8 mouse cellular contexts compared by ENCODE assay signal in genomic region chr11:102893015-102893651, GRCm38 (mm10). TPM values are rescaled to one million over a fixed set of nuclear protein-coding genes. Genes with fewer than 3 reads are reported as not detected.
DNase-seq lines count a peak whose midpoint lies in the region; ATAC-seq and TF ChIP-seq lines count a peak whose summit lies in the region.

No protein-coding gene starts in this region.

- H3K4me3 ChIP-seq in G1E (ENCODE audit: low read depth, low read length), result no peak overlapping the region; the same call in 1 of the 2 replicates
- H3K4me3 ChIP-seq in heart, postnatal 0 days (ENCODE audit: low read depth, low read length), result peak overlapping the region; percentile 30

- H3K4me1 ChIP-seq in G1E (ENCODE audit: insufficient read depth, low read depth, low read length), result peaks cover 27% of the 10 kb centered on the region
- 0 out of 2 replicates have a peak, but pooled peaks cover 3% of the 10 kb centered on the region for H3K4me1 ChIP-seq in heart, postnatal 0 days (ENCODE audit: control insufficient read depth, insufficient read depth)

- TF ChIP-seq EP300 in heart, postnatal 0 days (IDR thresholded peaks at IDR 0.05; ENCODE audit: low read depth), result no peak

- no peak for ATAC-seq in G1E (ENCODE audit: extremely low read depth, insufficient number of reproducible peaks, low FRiP score, poor library complexity, severe bottlenecking)
- ATAC-seq in erythroid progenitor cell, adult 5-6 weeks (replicated peaks; ENCODE audit: low FRiP score, poor library complexity, severe bottlenecking), result peak; percentile 81
- ATAC-seq in heart, postnatal 0 days (ENCODE audit: insufficient read depth, low read depth), result peak; percentile 48; the same call in 1 of the 2 replicates

- H3K27ac ChIP-seq in heart, postnatal 0 days (ENCODE audit: low read depth), result no peak overlapping the region

- 0 out of 2 replicates have a peak overlapping the region, but pooled peaks have one; percentile 30 for H3K9ac ChIP-seq in heart, postnatal 0 days (replicated peaks; ENCODE audit: low read depth, low read length)

- TF ChIP-seq CTCF in G1E (IDR thresholded peaks at IDR 0.05; ENCODE audit: low read depth, low read length), result no peak
- peak; percentile 71 for TF ChIP-seq CTCF in heart, postnatal 0 days (IDR thresholded peaks at IDR 0.05; ENCODE audit: low read depth)

- H3K9me3 ChIP-seq in G1E (replicated peaks), result no peaks in the 10 kb centered on the region
- no peaks in the 10 kb centered on the region for H3K9me3 ChIP-seq in heart, postnatal 0 days (replicated peaks; ENCODE audit: control insufficient read depth, low read length)

- peak overlapping the region; percentile 58 for H3K4me2 ChIP-seq in heart, postnatal 0 days (ENCODE audit: low read depth, low read length)

- peak; percentile 47 for DNase-seq in G1E (ENCODE audit: low spot score)
- peak; percentile 76 for DNase-seq in c-Kit-negative CD71-positive TER-119-positive erythroid progenitor cells, embryonic 14.5 days (ENCODE audit: low read depth, low spot score)
- peak; percentile 76 for DNase-seq in heart, postnatal 0 days (ENCODE audit: low spot score)
- DNase-seq in kidney, postnatal 14 days, result peak; percentile 87
- peak; percentile 79 to 85 for DNase-seq in lung, postnatal 4 days
- peak; percentile 50 for DNase-seq in right cerebral cortex, postnatal 14 days
- peak; percentile 73 for DNase-seq in yolk sac, embryonic 10.5 days (ENCODE audit: low spot score)

- 4% methylated on average over 43 of the region's 43 CpGs for WGBS in heart, postnatal 0 days

- H3K36me3 ChIP-seq in G1E (replicated peaks), result no peaks in the 10 kb centered on the region
- no peaks in the 10 kb centered on the region for H3K36me3 ChIP-seq in heart, postnatal 0 days (replicated peaks; ENCODE audit: control insufficient read depth, insufficient read depth, low read length)

- H3K27me3 ChIP-seq in G1E (ENCODE audit: insufficient read depth, low read length), result peaks cover 73% of the 10 kb centered on the region
- H3K27me3 ChIP-seq in heart, postnatal 0 days (ENCODE audit: control insufficient read depth, insufficient read depth, low read length), result peaks cover 43% of the 10 kb centered on the region

RNA-seq across cellular contexts. Expression of gene Gfap, which starts 7.6 kb away (rescaled TPM):
- total RNA-seq in G1E (2014; fragmentation: Nextera tagmentation) (not detected in 2 replicates), G1E (2017) (0.06 TPM in 1 of 2 replicates, not detected in the other)
- polyA plus RNA-seq in G1E (2012), result not detected in 2 replicates
- 31.0 and 38.9 TPM in 2 replicates for total RNA-seq in erythroid progenitor cell, adult 5-6 weeks (2015; ENCODE audit: low replicate concordance)
- total RNA-seq in erythroid progenitor cell, adult 5-6 weeks (2017; ENCODE audit: low replicate concordance), result 56.2 and 59.8 TPM in 2 replicates
- total RNA-seq in heart, postnatal 0 days (2014; rRNA removed; ENCODE audit: low replicate concordance), result 0.46 TPM in 1 of 2 replicates, not detected in the other
- polyA plus RNA-seq in heart, postnatal 0 days (2015; fragmentation: Nextera tagmentation; extraction: Ambion mirVana), result 0.04 and 0.10 TPM in 2 replicates

RNA-seq across cellular contexts. Expression of gene Fam187a, which starts 8.2 kb away (rescaled TPM):
- total RNA-seq in G1E (2014; fragmentation: Nextera tagmentation), result not detected in 2 replicates
- 0.16 TPM in 1 of 2 replicates, not detected in the other for total RNA-seq in G1E (2017)
- polyA plus RNA-seq in G1E (2012), result not detected in 2 replicates
- total RNA-seq in erythroid progenitor cell, adult 5-6 weeks (2015; ENCODE audit: low replicate concordance), result not detected in 2 replicates
- not detected in 2 replicates for total RNA-seq in erythroid progenitor cell, adult 5-6 weeks (2017; ENCODE audit: low replicate concordance)
- total RNA-seq in heart, postnatal 0 days (2014; rRNA removed; ENCODE audit: low replicate concordance), result not detected in 2 replicates
- not detected in 2 replicates for polyA plus RNA-seq in heart, postnatal 0 days (2015; fragmentation: Nextera tagmentation; extraction: Ambion mirVana)

RNA-seq across cellular contexts. Expression of gene Ccdc103, which starts 12.1 kb away (rescaled TPM):
- total RNA-seq in G1E (2014; fragmentation: Nextera tagmentation) (0.87 TPM in 1 of 2 replicates, not detected in the other), G1E (2017) (0.23 and 0.87 TPM in 2 replicates)
- 0.09 TPM in 1 of 2 replicates, not detected in the other for polyA plus RNA-seq in G1E (2012)
- not detected in 2 replicates for total RNA-seq in erythroid progenitor cell, adult 5-6 weeks (2015; ENCODE audit: low replicate concordance)
- 1.3 TPM in 1 of 2 replicates, not detected in the other for total RNA-seq in erythroid progenitor cell, adult 5-6 weeks (2017; ENCODE audit: low replicate concordance)
- total RNA-seq in heart, postnatal 0 days (2014; rRNA removed; ENCODE audit: low replicate concordance), result not detected in 2 replicates
- 0.66 and 0.75 TPM in 2 replicates for polyA plus RNA-seq in heart, postnatal 0 days (2015; fragmentation: Nextera tagmentation; extraction: Ambion mirVana)

RNA-seq across cellular contexts. Expression of gene Eftud2, which starts 12.3 kb away (rescaled TPM):
- 109 and 134 TPM in 2 replicates for total RNA-seq in G1E (2014; fragmentation: Nextera tagmentation)
- total RNA-seq in G1E (2017), result 171 and 175 TPM in 2 replicates
- 257 and 335 TPM in 2 replicates for polyA plus RNA-seq in G1E (2012)
- total RNA-seq in erythroid progenitor cell, adult 5-6 weeks (2015; ENCODE audit: low replicate concordance), result 93.7 and 136 TPM in 2 replicates
- 89.9 and 133 TPM in 2 replicates for total RNA-seq in erythroid progenitor cell, adult 5-6 weeks (2017; ENCODE audit: low replicate concordance)
- 36.6 and 42.6 TPM in 2 replicates for total RNA-seq in heart, postnatal 0 days (2014; rRNA removed; ENCODE audit: low replicate concordance)
- 56.7 and 59.1 TPM in 2 replicates for polyA plus RNA-seq in heart, postnatal 0 days (2015; fragmentation: Nextera tagmentation; extraction: Ambion mirVana)

RNA-seq across cellular contexts. Expression of gene Kif18b, which starts 31.8 kb away (rescaled TPM):
- total RNA-seq in G1E (2014; fragmentation: Nextera tagmentation), result 58.4 and 76.2 TPM in 2 replicates
- 25.5 and 28.1 TPM in 2 replicates for total RNA-seq in G1E (2017)
- polyA plus RNA-seq in G1E (2012), result 35.3 and 42.6 TPM in 2 replicates
- total RNA-seq in erythroid progenitor cell, adult 5-6 weeks (2015; ENCODE audit: low replicate concordance), result 174 and 202 TPM in 2 replicates
- total RNA-seq in erythroid progenitor cell, adult 5-6 weeks (2017; ENCODE audit: low replicate concordance), result 136 and 165 TPM in 2 replicates
- total RNA-seq in heart, postnatal 0 days (2014; rRNA removed; ENCODE audit: low replicate concordance), result 9.6 and 24.5 TPM in 2 replicates
- 1.2 and 1.3 TPM in 2 replicates for polyA plus RNA-seq in heart, postnatal 0 days (2015; fragmentation: Nextera tagmentation; extraction: Ambion mirVana)

Comparison
In these comparisons a context has a peak if more than half of its experiments do, and no peak if none do; other contexts are left out.
1. RNA of gene Gfap, which starts 7.6 kb away (total RNA-seq): 31.0 to 59.8 TPM in erythroid progenitor cell, adult 5-6 weeks; 0.06 TPM in G1E and 0.46 TPM in heart, postnatal 0 days; every median in the first group is over 10 times any median in the second.
2. Peak in every context shown above with its lines, with median percentiles within 50 percentile points of each other: DNase-seq.